Mouse (Mus musculus): Measurements from ENCODE around the gene Nabp2.

Gene Nabp2

GRCm38 (mm10) chr10:128411211-128412054, at the start of gene Nabp2, which contains the start of gene Rnf41:
Nabp2 (minus strand) TSS chr10:128411492.
Rnf41 (plus strand) TSS chr10:128411657.
- peak; percentile 98 to 99 for DNase-seq

GRCm38 (mm10) chr10:128460270-128460630, 49.0 kb upstream of the Nabp2 start:
- peak in 1 of 2 experiments; percentile 35 for DNase-seq

DNA sequence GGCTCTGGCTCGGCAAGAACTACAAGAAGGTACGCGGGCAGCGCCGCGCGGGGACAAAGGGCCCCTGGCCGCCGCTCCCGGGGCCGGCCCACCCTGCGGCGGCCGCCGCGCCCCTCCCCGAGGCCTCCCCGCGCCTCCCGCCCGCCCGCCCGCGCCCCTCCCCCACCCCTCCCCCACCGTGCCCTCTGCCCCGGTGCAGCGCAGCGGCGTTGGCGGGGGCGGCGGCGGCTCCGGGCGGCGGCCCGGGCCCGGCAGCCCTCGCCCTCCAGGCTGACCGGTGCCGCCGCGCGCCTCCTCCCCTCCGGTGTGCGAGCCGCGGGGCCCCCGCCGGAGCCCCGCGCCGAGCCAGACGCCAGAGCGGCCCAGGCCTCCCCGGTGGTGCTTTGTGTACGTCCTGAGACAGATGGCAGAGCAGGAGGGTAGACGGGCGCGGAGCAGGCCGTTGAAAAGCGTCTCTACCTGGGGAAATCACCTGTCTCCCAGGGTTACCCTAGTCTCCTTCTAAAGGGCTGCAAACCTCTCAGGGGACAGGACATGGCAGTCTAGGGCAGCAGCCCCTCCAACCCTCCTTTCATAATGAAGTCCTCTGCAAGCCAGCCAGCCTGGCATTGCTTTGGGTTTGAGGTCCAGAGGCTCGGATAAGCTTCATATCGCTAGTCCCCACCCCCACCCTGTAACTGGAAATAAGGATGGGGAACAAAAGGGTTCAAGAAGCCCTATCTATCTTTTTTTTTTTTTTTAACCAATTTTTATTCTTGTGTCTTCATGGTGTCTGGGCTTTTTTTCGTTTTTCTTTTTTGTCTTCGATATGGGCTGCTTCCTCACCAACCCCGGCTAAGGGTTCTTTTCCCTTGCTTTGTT, 48.3 kb upstream of the Nabp2 start:
- DNase-seq: peak; percentile 65 to 72

- DNase-seq: peak; percentile 92 to 95
Measured at GRCm38 (mm10) chr10:128458719-128459408, 47.6 kb upstream of the Nabp2 start, which contains the start of gene Smarcc2. Smarcc2 (plus strand) TSS chr10:128459248.

DNA sequence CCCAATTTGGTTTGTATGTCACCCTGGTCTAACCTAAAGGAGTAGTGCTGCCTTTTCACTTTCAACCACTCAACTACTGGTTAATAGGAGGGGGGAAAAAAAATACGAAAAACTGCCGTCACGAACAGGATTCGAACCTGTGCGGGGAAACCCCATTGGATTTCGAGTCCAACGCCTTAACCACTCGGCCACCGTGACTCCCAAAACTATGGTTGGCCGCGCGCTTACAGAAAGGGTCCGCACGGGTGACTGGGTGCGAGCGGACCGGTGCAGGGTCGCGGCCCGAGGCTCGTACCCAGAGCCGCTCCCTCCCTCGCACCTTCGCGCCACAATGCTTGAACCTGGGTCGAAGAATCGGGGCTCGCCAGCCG, 47.0 kb upstream of the Nabp2 start:
- peak; percentile 96 to 97 for DNase-seq

GRCm38 (mm10) chr10:128457676-128458075, 46.4 kb upstream of the Nabp2 start:
- DNase-seq: no peak

DNA sequence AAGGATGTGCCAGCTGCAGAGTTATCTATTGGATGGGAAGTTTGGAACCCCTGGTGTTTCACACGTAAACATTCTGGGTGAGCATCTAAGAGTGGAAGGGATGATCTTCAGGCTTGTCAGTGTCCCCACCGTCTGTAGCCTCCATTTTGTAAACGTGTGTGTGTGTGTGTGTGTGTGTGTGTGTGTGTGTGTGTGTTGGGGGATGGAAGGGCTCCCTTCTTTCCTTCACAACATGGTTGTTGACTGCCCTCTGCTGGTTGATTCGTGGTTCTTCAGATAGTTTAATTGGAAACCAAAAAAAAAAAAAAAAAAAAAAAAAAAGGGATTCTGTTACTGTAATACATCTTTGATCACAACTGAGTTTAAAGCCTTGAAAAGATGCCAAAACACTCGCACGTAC, 44.0 kb upstream of the Nabp2 start:
- peak; percentile 90 to 94 for DNase-seq

DNA sequence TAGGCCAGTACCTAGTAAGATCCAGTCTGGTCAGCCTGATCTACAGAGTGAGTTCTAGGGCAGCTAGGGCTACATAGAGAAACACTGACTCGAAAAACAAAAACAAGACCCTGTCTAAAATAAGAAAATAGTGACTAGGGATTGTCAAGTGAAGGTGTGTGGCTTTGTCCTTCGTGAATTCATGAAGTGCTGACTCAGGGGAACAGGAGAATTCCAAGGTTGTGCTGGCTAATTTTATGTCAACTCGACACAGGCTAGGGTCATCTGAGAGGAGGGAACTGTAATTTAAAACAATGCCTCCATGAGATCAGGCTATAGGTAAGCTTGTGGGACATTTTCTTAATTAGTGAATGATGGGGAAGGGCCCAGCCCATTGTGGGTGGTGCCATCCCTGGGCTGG, 43.2 kb upstream of the Nabp2 start:
- no peak for DNase-seq

DNA sequence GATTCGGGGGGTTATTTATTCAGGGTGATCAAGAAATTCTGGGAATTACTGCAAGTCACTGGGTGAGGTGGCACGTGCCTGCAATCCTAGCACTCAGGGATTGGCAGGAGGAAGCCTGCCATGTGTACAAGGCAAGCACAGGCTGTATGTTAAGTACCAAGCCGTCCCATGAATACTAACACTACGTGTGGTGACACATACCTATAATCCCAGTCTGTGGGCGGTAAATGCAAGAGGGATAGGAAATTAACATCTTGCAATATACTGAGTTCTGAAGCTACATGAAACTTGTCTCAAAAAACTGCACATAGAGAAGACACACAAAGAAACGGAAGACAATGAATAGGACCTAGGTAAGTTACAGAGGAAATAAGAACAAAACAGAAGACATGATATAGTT, 39.7 kb upstream of the Nabp2 start:
- no peak for DNase-seq

DNA sequence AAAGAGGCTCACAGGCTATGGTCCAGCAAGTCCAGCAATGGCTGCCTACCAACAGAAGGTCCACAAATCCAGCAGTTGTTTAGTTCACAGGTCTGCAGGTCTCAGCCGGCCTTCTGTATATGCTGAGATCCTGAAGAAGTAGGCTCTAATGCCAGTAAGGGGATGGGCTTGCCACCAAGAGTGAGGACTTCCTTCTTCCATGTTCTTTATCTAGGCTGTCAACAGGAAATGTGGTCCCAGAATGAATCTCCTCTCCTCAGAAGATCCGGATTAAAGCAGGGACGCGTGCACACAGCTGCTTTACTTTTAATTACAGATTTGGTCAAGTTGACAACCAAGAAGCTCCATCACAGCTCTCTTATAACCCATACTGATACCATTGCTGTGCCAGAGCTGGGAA, 34.1 kb upstream of the Nabp2 start:
- DNase-seq: no peak

- DNase-seq: no peak
Measured at GRCm38 (mm10) chr10:128444354-128444753, 33.1 kb upstream of the Nabp2 start.

- DNase-seq: no peak
Measured at GRCm38 (mm10) chr10:128442718-128443117, 31.4 kb upstream of the Nabp2 start.

GRCm38 (mm10) chr10:128441324-128442119, 30.2 kb upstream of the Nabp2 start:
- no peak for DNase-seq

DNA sequence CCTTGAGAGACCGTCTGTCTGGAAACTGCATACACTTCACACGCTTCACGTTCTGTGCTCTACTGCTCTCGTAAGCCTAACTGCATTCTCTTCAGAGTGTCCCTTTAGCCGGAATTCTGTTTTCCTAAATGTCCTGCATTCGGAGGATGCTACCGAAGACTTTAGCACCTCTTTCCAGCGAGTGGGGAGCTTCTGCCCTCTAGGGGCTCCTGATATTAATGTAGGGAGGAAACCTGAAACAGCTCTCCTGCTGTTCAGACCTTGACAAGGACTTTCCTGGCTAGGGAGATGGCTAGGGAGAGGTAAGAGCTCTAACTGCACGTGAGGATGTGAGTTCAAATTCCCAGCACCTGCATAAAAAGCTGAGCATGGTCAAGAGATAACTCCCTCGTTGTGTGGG, 29.1 kb upstream of the Nabp2 start:
- peak; percentile 40 to 49 for DNase-seq

DNA sequence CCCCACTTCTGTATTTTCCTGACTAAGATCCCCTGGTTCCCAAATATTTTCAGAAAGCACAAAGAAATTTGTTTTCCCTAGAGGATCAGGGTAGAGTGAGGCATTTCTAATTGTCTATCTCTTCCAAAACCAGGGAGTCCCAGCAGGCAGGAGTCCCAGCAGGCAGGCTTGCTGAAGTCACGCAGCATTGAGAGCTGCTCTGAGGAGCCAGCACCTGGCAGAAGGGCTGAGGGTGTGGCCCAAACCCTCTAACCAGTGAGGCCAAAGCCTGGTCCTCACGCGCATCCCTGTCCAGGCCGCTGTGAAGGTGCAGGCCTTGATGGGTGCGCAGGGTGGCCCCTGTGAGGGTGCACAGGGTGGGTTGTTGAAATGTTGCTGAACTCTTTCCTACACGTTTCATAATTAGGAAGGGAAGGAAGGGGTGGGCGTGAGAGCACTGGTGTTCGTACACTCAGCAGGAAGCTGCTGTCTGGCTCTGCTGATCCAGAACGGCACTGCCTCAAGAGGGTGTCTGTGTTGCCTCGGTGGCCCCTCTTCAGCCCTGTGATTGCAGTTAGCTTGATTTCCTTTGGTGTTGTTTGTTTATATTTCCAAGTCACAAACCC, 27.5 kb upstream of the Nabp2 start:
- no peak for DNase-seq

- peak; percentile 72 to 79 for DNase-seq
Measured at GRCm38 (mm10) chr10:128436376-128436775, 25.1 kb upstream of the Nabp2 start.

DNA sequence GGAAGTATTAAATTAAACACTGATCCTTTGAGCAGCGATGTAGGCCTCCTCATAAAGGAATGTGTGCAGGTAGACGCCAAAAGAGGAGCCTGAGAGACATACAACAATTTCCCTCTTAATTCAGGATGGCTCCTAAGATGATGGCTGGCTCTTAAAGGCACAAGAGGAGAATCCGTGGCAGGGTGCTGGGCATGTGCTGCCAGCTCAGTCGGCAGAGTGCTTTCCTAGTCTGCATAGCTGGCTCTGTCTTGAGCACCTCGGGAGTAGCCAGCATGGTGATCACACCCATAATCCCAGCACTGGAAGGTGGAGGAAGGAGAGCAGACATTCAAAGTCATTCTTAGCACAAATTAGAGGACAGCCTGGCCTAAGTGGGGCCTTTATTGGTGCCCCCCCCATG, 24.6 kb upstream of the Nabp2 start:
- DNase-seq: peak; percentile 55 to 65

DNA sequence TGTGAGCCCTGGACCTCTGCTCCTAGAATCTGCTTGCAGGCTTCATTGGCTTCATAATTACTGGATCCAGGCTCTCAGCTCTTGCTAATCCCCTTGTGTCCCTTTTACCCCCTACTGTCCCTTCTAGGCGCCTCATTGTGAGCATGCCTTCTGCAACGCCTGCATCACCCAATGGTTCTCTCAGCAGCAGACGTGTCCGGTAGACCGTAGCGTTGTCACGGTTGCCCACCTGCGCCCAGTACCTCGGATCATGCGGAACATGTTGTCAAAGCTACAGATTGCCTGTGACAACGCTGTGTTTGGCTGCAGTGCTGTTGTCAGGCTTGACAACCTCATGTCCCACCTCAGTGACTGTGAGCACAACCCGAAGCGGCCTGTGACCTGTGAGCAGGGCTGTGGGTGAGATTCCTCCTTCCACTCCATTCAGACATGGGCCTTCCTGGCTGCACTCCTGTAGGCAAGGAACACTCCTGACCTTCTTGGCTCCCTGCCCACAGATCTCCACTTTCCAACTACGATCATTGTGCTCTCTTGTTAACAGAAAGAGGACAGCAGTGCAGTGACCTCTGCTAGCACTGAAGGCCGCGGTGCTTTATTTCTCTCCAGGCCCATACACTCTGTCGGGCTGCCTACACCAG, 24.0 kb upstream of the Nabp2 start:
- peak; percentile 78 to 79 for DNase-seq

GRCm38 (mm10) chr10:128434681-128435080, 23.4 kb upstream of the Nabp2 start:
- no peak for DNase-seq

DNA sequence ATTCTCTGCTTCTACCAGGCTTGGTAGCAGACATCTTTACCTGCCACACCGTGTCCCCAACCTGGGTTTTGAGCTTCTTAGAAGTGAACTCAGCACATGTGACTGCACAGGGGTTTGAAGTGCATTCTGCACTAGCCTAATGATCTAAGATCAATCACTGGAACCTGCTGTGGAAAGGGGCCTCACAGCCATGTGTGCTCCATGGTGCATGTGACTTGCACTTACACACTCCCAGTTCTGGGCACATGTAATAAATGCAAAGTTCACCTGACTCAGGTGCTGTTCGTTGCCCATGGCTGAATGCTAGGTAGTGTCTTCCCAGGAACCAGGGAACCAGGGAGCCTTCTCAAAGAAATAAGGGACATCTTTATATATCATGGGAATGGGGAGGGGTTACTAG, 22.1 kb upstream of the Nabp2 start:
- DNase-seq: no peak

DNA sequence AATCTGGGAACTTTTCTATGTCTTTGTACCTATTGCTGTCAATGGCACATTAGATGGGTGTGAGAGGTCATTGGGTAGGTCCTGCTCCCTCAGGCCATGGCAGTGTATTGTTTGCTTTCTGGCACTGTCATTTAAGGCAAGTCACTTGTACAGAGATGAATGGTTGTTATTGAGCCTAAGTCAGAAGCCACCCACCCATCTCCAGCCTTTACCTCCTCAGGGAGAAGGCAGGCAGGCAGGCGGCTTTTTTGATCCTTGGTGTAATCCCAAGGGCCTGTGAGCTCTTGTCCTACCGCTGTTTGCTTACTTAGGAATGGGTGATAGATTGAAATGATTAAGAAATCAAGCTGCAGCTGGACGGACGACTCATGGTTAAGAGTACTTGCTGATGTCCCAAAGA, 18.2 kb upstream of the Nabp2 start:
- no peak for DNase-seq

Measured in cerebellum, postnatal 10 days (tissue).